Mouse (Mus musculus) CH12.LX (cell line): ENCODE measurements at regions not wholly inside any gene's neighbourhood (a gene's known extent, or its start where the extent isn't known, plus 50 kb on each side); places are given as distances from the start of the nearest gene placed in this dataset.
A peak's percentile ranks its signal among the peaks of the same experiment; 100 is the strongest.

Source experiments
- DNase-seq: peaks from one replicate; pipeline ENCODE4 v3.0.0-alpha.2; 2013; ENCODE audit errors: extremely low read depth
- H3K27ac ChIP-seq: 2 replicates; pipeline ENCODE4 v1.5.1; 2012; ENCODE audit warnings: low read depth, mild to moderate bottlenecking, control low read depth, moderate library complexity; ENCODE audit not compliant: insufficient read depth
- H3K27me3 ChIP-seq: replicated peaks from 2 replicates; pipeline ENCODE3; 2012; ENCODE audit warnings: inconsistent platforms
- H3K36me3 ChIP-seq, 2 experiments: replicated peaks in 1 of 2; 2 replicates each; pipeline versions ENCODE3 to v1.6.1; 2012; ENCODE audit warnings: inconsistent platforms in 1 of 2, low read length in 1 of 2, mild to moderate bottlenecking in 1 of 2, mixed read lengths in 1 of 2, moderate library complexity in 1 of 2; ENCODE audit not compliant: control insufficient read depth in 1 of 2, insufficient read depth in 1 of 2
- H3K4me1 ChIP-seq, 2 experiments: 2 replicates each; pipeline ENCODE4 v1.6.1; 2012; ENCODE audit warnings: inconsistent platforms in 1 of 2, moderate library complexity in 1 of 2; ENCODE audit not compliant: insufficient read depth in 2 of 2, control insufficient read depth in 1 of 2
- H3K4me2 ChIP-seq: 2 replicates; pipeline ENCODE4 v1.6.1; 2012; ENCODE audit warnings: low read depth, mild to moderate bottlenecking, control low read depth; ENCODE audit not compliant: poor library complexity, insufficient read depth, severe bottlenecking
- H3K4me3 ChIP-seq, 3 experiments: fragments of 150-350 bp in 1 of 3; sonication (generic) in 1 of 3; replicated peaks in 1 of 3; 2 replicates each; pipeline versions ENCODE3 to v1.5.1; 2011 to 2012; ENCODE audit warnings: low read depth in 2 of 3, low read length in 2 of 3, mild to moderate bottlenecking in 2 of 3, moderate library complexity in 2 of 3, control low read depth in 1 of 3, improper control_type of control experiment in 1 of 3, inconsistent platforms in 1 of 3, mixed read lengths in 1 of 3; ENCODE audit not compliant: poor library complexity in 1 of 3
- H3K79me2 ChIP-seq: replicated peaks from 2 replicates; pipeline ENCODE4 v1.6.1; 2012; ENCODE audit warnings: mild to moderate bottlenecking, moderate library complexity; ENCODE audit not compliant: control insufficient read depth, poor library complexity, insufficient read depth, severe bottlenecking; ENCODE audit errors: extremely low read depth
- H3K9ac ChIP-seq: 2 replicates; pipeline ENCODE4 v1.6.1; 2012; ENCODE audit warnings: low read depth, mild to moderate bottlenecking, control low read depth, moderate library complexity; ENCODE audit not compliant: insufficient read depth
- H3K9me3 ChIP-seq: replicated peaks from 2 replicates; pipeline ENCODE3; 2012; ENCODE audit warnings: low read length, inconsistent platforms, mixed read lengths
- BHLHE40 ChIP-seq: IDR thresholded peaks from 2 replicates; pipeline ENCODE4 v1.6.1; 2011; ENCODE audit warnings: mild to moderate bottlenecking, low read depth, low read length, improper control_type of control experiment
- CHD1 ChIP-seq: IDR thresholded peaks from 2 replicates; pipeline ENCODE4 v1.6.1; 2012; ENCODE audit warnings: low read depth, low read length, improper control_type of control experiment, inconsistent platforms
- CHD2 ChIP-seq: IDR thresholded peaks from 2 replicates; pipeline ENCODE4 v1.6.1; 2011; ENCODE audit warnings: low read length, improper control_type of control experiment
- CTCF ChIP-seq, 2 experiments: IDR thresholded peaks in 1 of 2; conservative IDR thresholded peaks in 1 of 2; 2 replicates each; pipeline ENCODE4 v1.5.1; 2011 to 2012; ENCODE audit warnings: low read depth in 2 of 2, low read length in 2 of 2, improper control_type of control experiment in 1 of 2, inconsistent platforms in 1 of 2, mild to moderate bottlenecking in 1 of 2, moderate library complexity in 1 of 2
- EP300 ChIP-seq: IDR thresholded peaks from 2 replicates; pipeline ENCODE4 v1.6.1; 2011; ENCODE audit warnings: low read length, improper control_type of control experiment
- ETS1 ChIP-seq: conservative IDR thresholded peaks from 2 replicates; pipeline ENCODE4 v1.6.1; 2012; ENCODE audit warnings: low read depth, mild to moderate bottlenecking, inconsistent platforms, low read length, improper control_type of control experiment, moderate library complexity
- HCFC1 ChIP-seq: IDR thresholded peaks from 2 replicates; pipeline ENCODE4 v1.6.1; 2012; ENCODE audit warnings: low read depth, mild to moderate bottlenecking, inconsistent platforms, low read length, improper control_type of control experiment
- JUND ChIP-seq: conservative IDR thresholded peaks from 2 replicates; pipeline ENCODE4 v1.6.1; 2011; ENCODE audit warnings: low read depth, low read length, improper control_type of control experiment
- MAFK ChIP-seq: IDR thresholded peaks from 2 replicates; pipeline ENCODE4 v1.6.1; 2011; ENCODE audit warnings: low read length, improper control_type of control experiment; ENCODE audit not compliant: insufficient replicate concordance
- MAX ChIP-seq: IDR thresholded peaks from 2 replicates; pipeline ENCODE4 v1.6.1; 2011; ENCODE audit warnings: low read length, improper control_type of control experiment
- MXI1 ChIP-seq: IDR thresholded peaks from 2 replicates; pipeline ENCODE4 v1.6.1; 2011; ENCODE audit warnings: mild to moderate bottlenecking, low read depth, low read length, improper control_type of control experiment
- MYC ChIP-seq: IDR thresholded peaks from 2 replicates; pipeline ENCODE4 v1.6.1; 2011; ENCODE audit warnings: low read depth, mild to moderate bottlenecking, improper control_type of control experiment, low read length
- NELFE ChIP-seq: IDR thresholded peaks from 2 replicates; pipeline ENCODE4 v1.6.1; 2011; ENCODE audit warnings: low read depth, low read length, improper control_type of control experiment
- POLR2A ChIP-seq: IDR thresholded peaks from 2 replicates; pipeline ENCODE4 v1.6.1; 2011; ENCODE audit warnings: low read depth, mild to moderate bottlenecking, improper control_type of control experiment, low read length
- RAD21 ChIP-seq: IDR thresholded peaks from 2 replicates; pipeline ENCODE4 v1.6.1; 2011; ENCODE audit warnings: low read depth, mild to moderate bottlenecking, low read length, improper control_type of control experiment, moderate library complexity
- SMC3 ChIP-seq: IDR thresholded peaks from 2 replicates; pipeline ENCODE4 v1.6.1; 2011; ENCODE audit warnings: low read depth, low read length, improper control_type of control experiment
- TBP ChIP-seq: conservative IDR thresholded peaks from 2 replicates; pipeline ENCODE4 v1.6.1; 2011; ENCODE audit warnings: low read depth, low read length, improper control_type of control experiment
- TCF12 ChIP-seq: IDR thresholded peaks from 2 replicates; pipeline ENCODE4 v1.6.1; 2014; ENCODE audit warnings: low read depth, mild to moderate bottlenecking, inconsistent platforms, low read length, improper control_type of control experiment
- USF1 ChIP-seq: IDR thresholded peaks from 2 replicates; pipeline ENCODE4 v1.6.1; 2014; ENCODE audit warnings: low read depth, mild to moderate bottlenecking, inconsistent platforms, low read length, improper control_type of control experiment
- USF2 ChIP-seq: conservative IDR thresholded peaks from 2 replicates; pipeline ENCODE4 v1.6.1; 2011; ENCODE audit warnings: low read depth, low read length, improper control_type of control experiment
- ZC3H11A ChIP-seq: IDR thresholded peaks from 2 replicates; pipeline ENCODE4 v1.6.1; 2012; ENCODE audit warnings: low read depth, mild to moderate bottlenecking, inconsistent platforms, low read length, improper control_type of control experiment
- dilution Hi-C: fragments of 300-500 bp; cut with MboI; formaldehyde crosslinking; loops from 2 replicates; pipeline ENCODE4 v1.14.3; 2020; ENCODE audit warnings: low sequenced_read_pairs; ENCODE audit not compliant: extremely low pct_unique_long_range_greater_than_20kb, extremely low pct_ligation_motif_present
- in situ Hi-C: fragments of 300-500 bp; cut with MboI; formaldehyde crosslinking; loops from 3 replicates; pipeline ENCODE4 v1.14.3; 2019; ENCODE audit warnings: low sequenced_read_pairs, low pct_ligation_motif_present, low pct_unique_long_range_greater_than_20kb, mixed read lengths

DNA sequence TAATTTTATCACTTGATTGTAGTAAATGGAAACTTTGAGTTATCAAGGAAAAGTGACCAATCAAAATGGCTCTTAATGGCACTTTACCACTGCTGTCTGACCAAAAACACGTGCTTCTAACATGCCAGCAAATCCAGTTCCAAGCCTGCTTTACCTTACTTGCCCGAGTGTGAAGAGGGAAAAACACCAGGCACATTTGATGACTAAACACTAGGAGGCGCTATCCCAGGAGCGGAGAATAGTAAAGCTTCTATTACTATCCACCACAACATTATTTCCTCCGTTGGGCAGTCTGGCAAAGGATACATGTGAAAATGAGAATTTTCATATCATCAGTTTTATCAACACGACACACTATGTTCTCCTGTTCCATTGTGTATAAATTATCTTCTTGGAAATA is 647.7 kb downstream of the Psat1 start:
- peak; percentile 34 for DNase-seq
- no peak for TF ChIP-seq MAX
- TF ChIP-seq TCF12: no peak
- peak; percentile 18 for TF ChIP-seq RAD21
- no peak for TF ChIP-seq USF2
- peak; percentile 56 for TF ChIP-seq SMC3
- no peak for TF ChIP-seq TBP
- TF ChIP-seq CTCF (conservative IDR thresholded peaks at IDR 0.05 in 1 of 2, IDR thresholded peaks at IDR 0.05 in 1 of 2; ENCODE audit: low read depth in 2 of 2, low read length in 2 of 2): peak; percentile 67 to 69; a peak in 3 of 4 replicates
- in situ Hi-C loops: no loop called here

GRCm38 (mm10) chr19:15285016-15285415 is 662.1 kb downstream of the Psat1 start:
- in situ Hi-C loops: no loop called here
- H3K9me3 ChIP-seq: no peaks in the 10 kb centered on the region
- dilution Hi-C loops: no loop called here
- H3K36me3 ChIP-seq: no peaks in the 10 kb centered on the region
- no peak overlapping the region for H3K4me2 ChIP-seq
- no peak overlapping the region for H3K4me3 ChIP-seq
- no peaks in the 10 kb centered on the region for H3K79me2 ChIP-seq
- H3K27ac ChIP-seq: no peak overlapping the region
- no peaks in the 10 kb centered on the region for H3K4me1 ChIP-seq
- TF ChIP-seq NELFE (no peak), ZC3H11A (no peak), HCFC1 (no peak), CHD2 (no peak), ETS1 (no peak), BHLHE40 (no peak), MXI1 (no peak), USF1 (no peak), USF2 (no peak), MAFK (no peak), TBP (no peak), JUND (no peak), CHD1 (no peak), EP300 (no peak), POLR2A (no peak), RAD21 (no peak), MYC (no peak), CTCF (conservative IDR thresholded peaks at IDR 0.05 in 1 of 2, IDR thresholded peaks at IDR 0.05 in 1 of 2; ENCODE audit: low read depth in 2 of 2, low read length in 2 of 2) (no peak)
- no peak overlapping the region for H3K9ac ChIP-seq
- no peak for DNase-seq
- no peaks in the 10 kb centered on the region for H3K27me3 ChIP-seq

More for the DNA sequence above, 647.7 kb downstream of the Psat1 start:
- no peaks in the 10 kb centered on the region for H3K27me3 ChIP-seq
- no peak overlapping the region for H3K9ac ChIP-seq
- dilution Hi-C loops: no loop called here
- no peak overlapping the region for H3K4me3 ChIP-seq
- H3K79me2 ChIP-seq: no peaks in the 10 kb centered on the region
- H3K36me3 ChIP-seq: no peaks in the 10 kb centered on the region
- H3K4me1 ChIP-seq: no peaks in the 10 kb centered on the region
- no peaks in the 10 kb centered on the region for H3K9me3 ChIP-seq
- no peak overlapping the region for H3K27ac ChIP-seq
- no peak overlapping the region for H3K4me2 ChIP-seq
